Mouse (Mus musculus) liver, postnatal 0 days (tissue): Measurements from ENCODE around the gene Zmynd10.

ENCODE experiments used
- CTCF ChIP-seq: sonication (generic); IDR thresholded peaks from 2 replicates; pipeline ENCODE4 v1.5.1; 2016; ENCODE audit warnings: antibody characterized with exemption, low read depth
- EP300 ChIP-seq: IDR thresholded peaks from 2 replicates; pipeline ENCODE4 v1.6.1; 2016; ENCODE audit warnings: antibody characterized with exemption, low read depth, mild to moderate bottlenecking

GRCm38 (mm10) chr9:107599842-107600241 lies 52.7 kb downstream of the Zmynd10 start:
- TF ChIP-seq CTCF, result no peak
- TF ChIP-seq EP300, result no peak
